Comparison of ENCODE assay signal across 8 mouse cellular contexts in genomic region chr10:128695992-128696807, GRCm38 (mm10). TPM values are rescaled to one million over a fixed set of nuclear protein-coding genes. Genes with fewer than 3 reads are reported as not detected.
DNase-seq lines count a peak whose midpoint lies in the region; ATAC-seq and TF ChIP-seq lines count a peak whose summit lies in the region.

Rab5b (minus strand) TSS chr10:128696264.

- ATAC-seq in G1E (ENCODE audit: extremely low read depth, insufficient number of reproducible peaks, low FRiP score, poor library complexity, severe bottlenecking), result peak; percentile 98
- peak; percentile 98 for ATAC-seq in forebrain, embryonic 16.5 days
- ATAC-seq in lung, embryonic 14.5 days (ENCODE audit: insufficient read depth), result peak; percentile 99

- H3K4me1 ChIP-seq in G1E (ENCODE audit: insufficient read depth, low read depth, low read length), result peaks cover 43% of the 10 kb centered on the region
- peaks cover 17% of the 10 kb centered on the region for H3K4me1 ChIP-seq in forebrain, embryonic 16.5 days (replicated peaks; ENCODE audit: control insufficient read depth, insufficient read depth, low read length)
- no peaks in the 10 kb centered on the region for H3K4me1 ChIP-seq in lung, embryonic 14.5 days (ENCODE audit: insufficient read depth)
- 0 out of 2 replicates have a peak, but pooled peaks cover 2% of the 10 kb centered on the region for H3K4me1 ChIP-seq in olfactory bulb, adult 2 months (ENCODE audit: control insufficient read depth, insufficient read depth, low read length)
- H3K4me1 ChIP-seq in thymus, adult 2 months (replicated peaks; ENCODE audit: control insufficient read depth, insufficient read depth, low read length), result peaks cover 8% of the 10 kb centered on the region

- DNase-seq in G1E (ENCODE audit: low spot score), result peak; percentile 97
- DNase-seq in cerebellum, adult 18-20 months, result peak; percentile 97 to 99
- peak; percentile 95 to 99 for DNase-seq in heart, postnatal 36 days
- DNase-seq in layer of hippocampus, adult 2 months (ENCODE audit: low spot score in 2 of 2), result peak; percentile 98 to 100
- peak; percentile 99 for DNase-seq in lung, embryonic 14.5 days
- peak; percentile 96 for DNase-seq in thymus, adult 2 months

- H3K27ac ChIP-seq in forebrain, embryonic 16.5 days (ENCODE audit: low read length), result peak within 1 kb of the TSS; percentile 91
- H3K27ac ChIP-seq in layer of hippocampus, adult 2 months, result peak within 1 kb of the TSS; percentile 98
- peak within 1 kb of the TSS; percentile 98 for H3K27ac ChIP-seq in lung, embryonic 14.5 days (ENCODE audit: low read depth)
- peak within 1 kb of the TSS; percentile 90 for H3K27ac ChIP-seq in olfactory bulb, adult 2 months (ENCODE audit: insufficient read depth, low read depth, low read length)
- H3K27ac ChIP-seq in thymus, adult 2 months (ENCODE audit: control insufficient read depth, insufficient read depth, low read length), result peak within 1 kb of the TSS; percentile 92

- under 1% methylated on average over 40 of the region's 40 CpGs for WGBS in forebrain, embryonic 16.5 days
- 1% methylated on average over 39 of the region's 40 CpGs for WGBS in lung, embryonic 14.5 days
- under 1% methylated on average over 40 of the region's 40 CpGs for WGBS in olfactory bulb, adult 2 months
- 2% methylated on average over 40 of the region's 40 CpGs for WGBS in thymus, adult 2 months

- H3K36me3 ChIP-seq in G1E (replicated peaks), result peaks cover 64% of the 10 kb centered on the region
- no peaks in the 10 kb centered on the region for H3K36me3 ChIP-seq in forebrain, embryonic 16.5 days (ENCODE audit: control insufficient read depth, insufficient read depth)
- peaks cover 44% of the 10 kb centered on the region for H3K36me3 ChIP-seq in lung, embryonic 14.5 days (ENCODE audit: insufficient read depth)
- H3K36me3 ChIP-seq in thymus, adult 2 months (ENCODE audit: control insufficient read depth, insufficient read depth, low read length), result peaks cover 19% of the 10 kb centered on the region

- peak within 1 kb of the TSS; percentile 68 for H3K4me2 ChIP-seq in forebrain, embryonic 16.5 days (ENCODE audit: low read length)
- peak within 1 kb of the TSS; percentile 83 for H3K4me2 ChIP-seq in lung, embryonic 14.5 days

- H3K9ac ChIP-seq in forebrain, embryonic 16.5 days (replicated peaks; ENCODE audit: low read depth, low read length), result peak within 1 kb of the TSS; percentile 79
- H3K9ac ChIP-seq in lung, embryonic 14.5 days, result peak within 1 kb of the TSS; percentile 91

- H3K9me3 ChIP-seq in G1E (replicated peaks), result no peaks in the 10 kb centered on the region
- H3K9me3 ChIP-seq in forebrain, embryonic 16.5 days (ENCODE audit: control insufficient read depth, low read length), result no peaks in the 10 kb centered on the region
- H3K9me3 ChIP-seq in lung, embryonic 14.5 days (ENCODE audit: low read depth, low read length), result no peaks in the 10 kb centered on the region

- no peaks in the 10 kb centered on the region for H3K27me3 ChIP-seq in G1E (ENCODE audit: insufficient read depth, low read length)
- H3K27me3 ChIP-seq in forebrain, embryonic 16.5 days (replicated peaks; ENCODE audit: control insufficient read depth, insufficient read depth, low read length), result no peaks in the 10 kb centered on the region
- no peaks in the 10 kb centered on the region for H3K27me3 ChIP-seq in lung, embryonic 14.5 days (ENCODE audit: insufficient read depth, low read length)
- H3K27me3 ChIP-seq in thymus, adult 2 months (ENCODE audit: control insufficient read depth, insufficient read depth, low read length), result no peaks in the 10 kb centered on the region

- intact Hi-C loops in heart, postnatal 36 days (cut with DNase I), result no loop called here

- TF ChIP-seq POLR2A in olfactory bulb, adult 2 months (IDR thresholded peaks at IDR 0.05; ENCODE audit: insufficient read depth, low read depth, low read length), result peak; percentile 85
- peak; percentile 91 for TF ChIP-seq POLR2A in thymus, adult 2 months (IDR thresholded peaks at IDR 0.05; ENCODE audit: control insufficient read depth, extremely low read depth, insufficient read depth, low read length, poor library complexity)

- no peak for TF ChIP-seq CTCF in G1E (IDR thresholded peaks at IDR 0.05; ENCODE audit: low read depth, low read length)
- peak; percentile 13; the same call in 1 of the 2 replicates for TF ChIP-seq CTCF in layer of hippocampus, adult 2 months (conservative IDR thresholded peaks at IDR 0.05)
- no peak; the same call in 1 of the 2 replicates for TF ChIP-seq CTCF in lung, embryonic 14.5 days (IDR thresholded peaks at IDR 0.05; ENCODE audit: low read depth)
- no peak for TF ChIP-seq CTCF in olfactory bulb, adult 2 months (IDR thresholded peaks at IDR 0.05; ENCODE audit: insufficient read depth, low read depth, low read length)
- peak; percentile 14; the same call in 1 of the 2 replicates for TF ChIP-seq CTCF in thymus, adult 2 months (IDR thresholded peaks at IDR 0.05; ENCODE audit: borderline replicate concordance, control insufficient read depth, extremely low read depth, insufficient read depth, low read length, poor library complexity)

- peak within 1 kb of the TSS; percentile 86 for H3K4me3 ChIP-seq in G1E (ENCODE audit: low read depth, low read length)
- H3K4me3 ChIP-seq in forebrain, embryonic 16.5 days (replicated peaks; ENCODE audit: low read length), result peak within 1 kb of the TSS; percentile 55
- peak within 1 kb of the TSS; percentile 90 for H3K4me3 ChIP-seq in layer of hippocampus, adult 2 months
- peak within 1 kb of the TSS; percentile 83 for H3K4me3 ChIP-seq in lung, embryonic 14.5 days (ENCODE audit: low read depth, low read length)
- peak within 1 kb of the TSS; percentile 89 for H3K4me3 ChIP-seq in olfactory bulb, adult 2 months (ENCODE audit: insufficient read depth, low read depth, low read length)
- H3K4me3 ChIP-seq in thymus, adult 2 months (ENCODE audit: control insufficient read depth, insufficient read depth, low read length), result peak within 1 kb of the TSS; percentile 97

RNA-seq across cellular contexts. Expression of gene Rab5b, which starts in this region (rescaled TPM):
- total RNA-seq in G1E (2014; fragmentation: Nextera tagmentation) (49.1 TPM in 2 replicates), G1E (2017) (48.0 and 52.7 TPM in 2 replicates)
- polyA plus RNA-seq in G1E (2012), result 17.5 and 20.0 TPM in 2 replicates
- 128 and 131 TPM in 2 replicates for polyA plus RNA-seq in forebrain, embryonic 16.5 days (2015; fragmentation: Nextera tagmentation; extraction: Ambion mirVana)
- total RNA-seq in heart, postnatal 36 days (2021), result 10 to 100 TPM; 80.8 to 81.1 TPM
- total RNA-seq in layer of hippocampus, adult 2 months (2021), result 100 to 1,000 TPM; 126 to 134 TPM
- 63.6 and 66.8 TPM in 2 replicates for polyA plus RNA-seq in lung, embryonic 14.5 days (2014; fragmentation: Nextera tagmentation; extraction: Ambion mirVana)
- not detected in 2 replicates for polyA plus RNA-seq in olfactory bulb, adult 2 months (2012; ENCODE audit: insufficient read depth, insufficient read length, low replicate concordance, missing spikeins)
- 73.8 and 86.1 TPM in 2 replicates for polyA plus RNA-seq in thymus, adult 2 months (2012; rRNA removed)

Comparison
In these comparisons a context has a peak if more than half of its experiments do, and no peak if none do; other contexts are left out.
1. Peak in every context shown above with its lines: DNase-seq, ATAC-seq, H3K4me3 ChIP-seq and H3K27ac ChIP-seq.
2. CTCF ChIP-seq: peak in layer of hippocampus, adult 2 months (single experiment) and thymus, adult 2 months (single experiment); none in G1E (single experiment), lung, embryonic 14.5 days (single experiment) and olfactory bulb, adult 2 months (single experiment).